8 mouse cellular contexts compared by ENCODE assay signal in genomic region chr11:82388371-82389313, GRCm38 (mm10). TPM values are rescaled to one million over a fixed set of nuclear protein-coding genes. Genes with fewer than 3 reads are reported as not detected.
A peak's percentile ranks its signal among the peaks of the same experiment; 100 is the strongest.
DNase-seq lines count a peak whose midpoint lies in the region; ATAC-seq and TF ChIP-seq lines count a peak whose summit lies in the region.

Gene Tmem132e (plus strand): TSS chr11:82388900.

- H3K27me3 ChIP-seq in ES-Bruce4 (ENCODE audit: control insufficient read depth, insufficient read depth, low read length, poor library complexity, severe bottlenecking): peaks cover 51% of the 10 kb centered on the region
- H3K27me3 ChIP-seq in liver, embryonic 11.5 days (replicated peaks; ENCODE audit: control insufficient read depth, insufficient read depth, low read length): peaks cover 80% of the 10 kb centered on the region

- intact Hi-C loops in heart, postnatal 14 days (cut with DNase I): no loop called here
- intact Hi-C loops in gastrocnemius, postnatal 36 days (cut with DNase I): no loop called here

- DNase-seq in gastrocnemius, postnatal 10 days: peak; percentile 20
- DNase-seq in gastrocnemius, postnatal 25 days: no peak
- peak; percentile 63 for DNase-seq in embryo, embryonic 10.5 days (ENCODE audit: low spot score)
- peak; percentile 3 to 12 for DNase-seq in heart, postnatal 14 days
- peak; percentile 43 for DNase-seq in liver, embryonic 11.5 days (ENCODE audit: low spot score)
- DNase-seq in spleen, postnatal 10 days (ENCODE audit: low spot score in 2 of 2): peak; percentile 18 to 48
- DNase-seq in gastrocnemius, postnatal 36 days: no peak

- peak within 1 kb of the TSS; percentile 36 for H3K4me3 ChIP-seq in ES-Bruce4 (ENCODE audit: low read depth, low read length)
- peak within 1 kb of the TSS; percentile 46 for H3K4me3 ChIP-seq in liver, embryonic 11.5 days (ENCODE audit: low read depth, low read length)

- H3K36me3 ChIP-seq in ES-Bruce4 (ENCODE audit: control insufficient read depth, insufficient read depth, low read length, poor library complexity, severe bottlenecking): no peaks in the 10 kb centered on the region
- no peaks in the 10 kb centered on the region for H3K36me3 ChIP-seq in liver, embryonic 11.5 days (ENCODE audit: control insufficient read depth, insufficient read depth, low read length)

- no peak within 1 kb of the TSS for H3K27ac ChIP-seq in ES-Bruce4 (ENCODE audit: insufficient read depth, low read length)
- no peak within 1 kb of the TSS for H3K27ac ChIP-seq in liver, embryonic 11.5 days (ENCODE audit: low read depth, low read length)

- H3K9ac ChIP-seq in ES-Bruce4 (ENCODE audit: low read depth, poor library complexity, severe bottlenecking): peak within 1 kb of the TSS; percentile 65
- H3K9ac ChIP-seq in liver, embryonic 11.5 days (ENCODE audit: low read depth, low read length): no peak within 1 kb of the TSS

- WGBS in liver, embryonic 11.5 days: 2% methylated on average over 84 of the region's 88 CpGs

- H3K4me2 ChIP-seq in liver, embryonic 11.5 days: peak within 1 kb of the TSS; percentile 60

- TF ChIP-seq POLR2A in ES-Bruce4 (IDR thresholded peaks at IDR 0.05; ENCODE audit: insufficient read depth, low read length): no peak

- TF ChIP-seq CTCF in ES-Bruce4 (IDR thresholded peaks at IDR 0.05; ENCODE audit: low read depth, low read length): no peak

- no peaks in the 10 kb centered on the region for H3K4me1 ChIP-seq in ES-Bruce4 (ENCODE audit: control insufficient read depth, insufficient read depth, low read length)
- no peaks in the 10 kb centered on the region; the same call in 1 of the 2 replicates for H3K4me1 ChIP-seq in liver, embryonic 11.5 days (replicated peaks; ENCODE audit: control insufficient read depth, insufficient read depth, low read length)

- no peak for TF ChIP-seq EP300 in ES-Bruce4 (IDR thresholded peaks at IDR 0.05; ENCODE audit: insufficient read depth, low read depth, low read length)

- no peak for ATAC-seq in liver, embryonic 11.5 days (replicated peaks; ENCODE audit: low FRiP score)

- no peaks in the 10 kb centered on the region for H3K9me3 ChIP-seq in ES-Bruce4 (replicated peaks; ENCODE audit: control insufficient read depth, insufficient read depth, low read length, poor library complexity, severe bottlenecking)
- no peaks in the 10 kb centered on the region for H3K9me3 ChIP-seq in liver, embryonic 11.5 days (ENCODE audit: control insufficient read depth, low read length)

RNA-seq across cellular contexts. Expression of gene Tmem132e, which starts in this region (rescaled TPM):
- total RNA-seq in gastrocnemius, postnatal 10 days (2021): under 1 TPM; 0.47 to 0.49 TPM
- total RNA-seq in gastrocnemius, postnatal 25 days (2021): under 1 TPM; 0.13 to 0.15 TPM
- polyA plus RNA-seq in ES-Bruce4 (2011; ENCODE audit: insufficient read depth, insufficient read length, low read depth, missing spikeins): not detected in 2 replicates
- total RNA-seq in heart, postnatal 14 days (2021): under 1 TPM in 1 of 2 experiments, not detected in 1; 0.05 TPM
- polyA plus RNA-seq in liver, embryonic 11.5 days (2014; fragmentation: Nextera tagmentation; extraction: Ambion mirVana): 0.25 and 0.27 TPM in 2 replicates
- total RNA-seq in gastrocnemius, postnatal 36 days (2021): not detected

Comparison
In these comparisons a context has a peak if more than half of its experiments do, and no peak if none do; other contexts are left out.
1. Peak in DNase-seq in gastrocnemius, postnatal 10 days; RNA of the gene not detected or under 1 TPM.
2. Peak in DNase-seq in heart, postnatal 14 days; RNA of the gene not detected or under 1 TPM.
3. Peak in DNase-seq, H3K4me3 ChIP-seq and H3K4me2 ChIP-seq in liver, embryonic 11.5 days; RNA of the gene not detected or under 1 TPM.
4. DNase-seq: peak in embryo, embryonic 10.5 days (single experiment) and spleen, postnatal 10 days (2 of 2); none in gastrocnemius, postnatal 25 days (single experiment) and gastrocnemius, postnatal 36 days (0 of 2).